Mouse (Mus musculus): ENCODE measurements around the gene Fbxw24. TPM values are rescaled to one million over a fixed set of nuclear protein-coding genes. Genes with fewer than 3 reads are reported as not detected.
"Not testable (repeated sequence)": the region's sequence is repeated elsewhere in the genome, so short reads cannot be mapped to it uniquely, and the experiment has no call there.

The Fbxw24 gene
- not detected in 2 replicates for polyA plus RNA-seq (2012; rRNA removed)

GRCm38 (mm10) chr9:109625957-109626356, at the start of gene Fbxw24:
Gene Fbxw24, minus strand, starts transcription at chr9:109626057.
- not testable (repeated sequence) for H3K27ac ChIP-seq (ENCODE audit: insufficient read depth, low read length); H3K4me3 ChIP-seq (ENCODE audit: insufficient read depth, low read length); H3K4me1 ChIP-seq (ENCODE audit: control insufficient read depth, insufficient read depth, low read length)

DNA sequence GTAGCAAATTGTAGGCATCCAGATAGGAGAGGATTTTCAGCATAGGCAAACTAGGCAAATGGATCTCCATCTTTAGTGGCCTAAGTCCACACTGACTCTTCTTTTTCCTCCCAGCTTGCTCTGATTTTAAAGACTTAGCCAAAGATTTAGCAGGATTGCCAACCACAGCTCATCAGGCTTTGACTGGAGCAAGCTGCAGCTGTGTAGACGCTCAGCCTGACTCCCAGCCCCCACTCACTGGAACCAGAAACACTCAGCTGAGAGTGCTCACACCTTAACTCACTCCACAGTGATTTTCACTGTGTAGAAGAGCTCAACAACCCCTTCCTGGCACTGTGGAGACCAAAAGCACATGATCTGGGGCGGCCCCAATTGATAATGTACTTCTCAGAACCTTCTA, 38.7 kb upstream of the Fbxw24 start, which contains the start of gene Fbxw25:
Fbxw25 (minus strand) TSS at position 101 of the 400 bp plus-strand sequence.
- H3K27ac ChIP-seq (ENCODE audit: insufficient read depth, low read length); H3K4me1 ChIP-seq (ENCODE audit: control insufficient read depth, insufficient read depth, low read length); H3K4me3 ChIP-seq (ENCODE audit: insufficient read depth, low read length): not testable (repeated sequence)

DNA sequence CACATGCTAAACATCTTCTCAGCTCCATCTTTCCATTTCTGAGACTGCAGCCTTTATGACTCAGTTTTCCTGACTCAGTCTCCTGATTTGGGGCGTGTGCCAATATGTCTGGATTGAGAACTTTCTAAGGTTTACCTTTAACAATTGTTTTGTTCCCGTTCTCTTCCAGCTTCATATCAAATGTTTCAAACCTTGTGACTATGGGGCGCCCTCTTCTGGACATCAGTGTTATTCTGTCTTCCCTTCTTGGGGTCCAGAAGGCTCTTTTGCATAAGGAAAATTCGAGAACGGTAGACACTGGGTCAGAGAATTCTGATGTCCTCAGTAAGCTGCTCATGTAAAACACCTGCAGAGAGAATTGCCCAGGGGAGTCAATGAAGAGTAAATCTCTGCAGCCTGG, 19.0 kb downstream of the Fbxw24 start:
- H3K4me1 ChIP-seq (ENCODE audit: control insufficient read depth, insufficient read depth, low read length); H3K27ac ChIP-seq (ENCODE audit: insufficient read depth, low read length); H3K4me3 ChIP-seq (ENCODE audit: insufficient read depth, low read length): not testable (repeated sequence)

- H3K4me3 ChIP-seq (ENCODE audit: insufficient read depth, low read length); H3K4me1 ChIP-seq (ENCODE audit: control insufficient read depth, insufficient read depth, low read length); H3K27ac ChIP-seq (ENCODE audit: insufficient read depth, low read length): not testable (repeated sequence)
Measured at GRCm38 (mm10) chr9:109602128-109602527, 23.7 kb downstream of the Fbxw24 start.

- Histone ChIP-seq H3K4me1 (ENCODE audit: control insufficient read depth, insufficient read depth, low read length) (no peaks in the 10 kb centered on the region), H3K27ac (ENCODE audit: insufficient read depth, low read length) (no peak overlapping the region), H3K4me3 (ENCODE audit: insufficient read depth, low read length) (no peak overlapping the region)
- TF ChIP-seq CTCF (IDR thresholded peaks at IDR 0.05; ENCODE audit: extremely low read depth, insufficient read depth, low read length) (no peak), POLR2A (IDR thresholded peaks at IDR 0.05; ENCODE audit: extremely low read depth, insufficient read depth, low read length) (no peak)
Measured at GRCm38 (mm10) chr9:109597226-109597625, 28.6 kb downstream of the Fbxw24 start.

- Histone ChIP-seq H3K4me1 (ENCODE audit: control insufficient read depth, insufficient read depth, low read length) (no peaks in the 10 kb centered on the region), H3K27ac (ENCODE audit: insufficient read depth, low read length) (no peak overlapping the region), H3K4me3 (ENCODE audit: insufficient read depth, low read length) (no peak overlapping the region)
- no peak for TF ChIP-seq CTCF (IDR thresholded peaks at IDR 0.05; ENCODE audit: extremely low read depth, insufficient read depth, low read length)
- TF ChIP-seq POLR2A (IDR thresholded peaks at IDR 0.05; ENCODE audit: extremely low read depth, insufficient read depth, low read length): no peak
Measured at GRCm38 (mm10) chr9:109594866-109595265, 31.0 kb downstream of the Fbxw24 start.

- not testable (repeated sequence) for H3K27ac ChIP-seq (ENCODE audit: insufficient read depth, low read length); H3K4me1 ChIP-seq (ENCODE audit: control insufficient read depth, insufficient read depth, low read length); H3K4me3 ChIP-seq (ENCODE audit: insufficient read depth, low read length)
Measured at GRCm38 (mm10) chr9:109568162-109568561, 57.7 kb downstream of the Fbxw24 start, which contains the start of gene Fbxw15. Gene Fbxw15, minus strand, starts transcription at chr9:109568262.

DNA sequence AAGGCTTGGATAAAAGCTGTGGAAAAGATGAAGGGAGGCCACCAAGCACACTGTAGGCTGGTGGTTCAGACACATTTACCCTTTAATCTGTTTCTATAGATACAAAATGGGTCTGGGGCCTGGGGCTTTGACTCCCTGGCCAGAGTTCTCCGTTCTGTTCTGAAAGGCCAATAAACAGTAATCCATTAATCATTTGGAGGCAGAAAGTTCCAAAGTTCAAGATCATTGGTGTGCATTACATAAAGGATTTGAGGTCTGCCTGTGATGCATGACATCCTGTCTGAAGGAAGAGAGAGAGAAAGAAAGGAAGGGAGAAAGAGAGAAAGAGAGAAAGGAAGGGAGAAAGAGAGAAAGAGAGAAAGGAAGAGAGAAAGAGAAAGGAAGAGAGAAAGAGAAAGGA, 60.3 kb downstream of the Fbxw24 start:
- H3K27ac ChIP-seq (ENCODE audit: insufficient read depth, low read length): no peak overlapping the region
- no peaks in the 10 kb centered on the region for H3K4me1 ChIP-seq (ENCODE audit: control insufficient read depth, insufficient read depth, low read length)
- TF ChIP-seq CTCF (IDR thresholded peaks at IDR 0.05; ENCODE audit: extremely low read depth, insufficient read depth, low read length) (no peak), POLR2A (IDR thresholded peaks at IDR 0.05; ENCODE audit: extremely low read depth, insufficient read depth, low read length) (no peak)
- no peak overlapping the region for H3K4me3 ChIP-seq (ENCODE audit: insufficient read depth, low read length)

DNA sequence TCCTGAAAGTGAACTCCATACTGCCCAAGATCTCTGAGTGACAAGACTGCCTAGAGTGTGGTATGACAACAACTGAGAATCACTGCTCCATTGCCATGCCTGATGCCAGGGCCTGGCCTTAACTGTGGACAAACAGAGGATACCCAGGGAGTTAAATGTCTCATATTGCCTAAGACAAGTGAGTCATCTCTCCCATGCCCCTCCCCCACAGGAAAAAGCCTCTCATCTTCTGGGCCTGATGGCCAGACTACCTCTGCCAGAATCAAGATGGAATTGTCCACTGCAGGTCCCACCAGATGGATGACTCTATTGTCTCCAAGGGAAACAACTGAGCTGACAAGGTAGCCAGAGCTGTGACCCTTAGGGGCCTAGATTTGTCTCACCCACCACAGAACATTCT, 63.8 kb downstream of the Fbxw24 start:
- H3K4me1 ChIP-seq (ENCODE audit: control insufficient read depth, insufficient read depth, low read length); H3K27ac ChIP-seq (ENCODE audit: insufficient read depth, low read length); H3K4me3 ChIP-seq (ENCODE audit: insufficient read depth, low read length): not testable (repeated sequence)

- H3K27ac ChIP-seq (ENCODE audit: insufficient read depth, low read length): no peak overlapping the region
- H3K4me1 ChIP-seq (ENCODE audit: control insufficient read depth, insufficient read depth, low read length): no peaks in the 10 kb centered on the region
- TF ChIP-seq POLR2A (IDR thresholded peaks at IDR 0.05; ENCODE audit: extremely low read depth, insufficient read depth, low read length): no peak
- H3K4me3 ChIP-seq (ENCODE audit: insufficient read depth, low read length): no peak overlapping the region
Measured at GRCm38 (mm10) chr9:109552483-109552882, 73.4 kb downstream of the Fbxw24 start.

Other genes starting within 250 kb of the Fbxw24 start
- not detected in 2 replicates for gene Fbxw22, start 221.8 kb downstream of the Fbxw24 start, polyA plus RNA-seq (2012; rRNA removed)
- not detected in 2 replicates for gene Fbxw16, start 176.9 kb downstream of the Fbxw24 start, polyA plus RNA-seq (2012; rRNA removed)
- gene Fbxw19, start 130.2 kb downstream of the Fbxw24 start, polyA plus RNA-seq (2012; rRNA removed): not detected in 2 replicates
- gene Fbxw15, start 57.8 kb downstream of the Fbxw24 start, polyA plus RNA-seq (2012; rRNA removed): not detected in 2 replicates
- not detected in 2 replicates for gene Fbxw25, start 38.6 kb upstream of the Fbxw24 start, polyA plus RNA-seq (2012; rRNA removed)
- not detected in 2 replicates for gene Fbxw18, start 76.6 kb upstream of the Fbxw24 start, polyA plus RNA-seq (2012; rRNA removed)
- gene Fbxw26, start 120.0 kb upstream of the Fbxw24 start, polyA plus RNA-seq (2012; rRNA removed): not detected in 2 replicates
- gene Fbxw27, start 164.6 kb upstream of the Fbxw24 start, polyA plus RNA-seq (2012; rRNA removed): 0.42 TPM in 1 of 2 replicates, not detected in the other
- 1.1 and 6.6 TPM in 2 replicates for gene Spink8, start 186.2 kb upstream of the Fbxw24 start, polyA plus RNA-seq (2012; rRNA removed)
- 13.6 and 14.9 TPM in 2 replicates for gene Nme6, start 206.7 kb upstream of the Fbxw24 start, polyA plus RNA-seq (2012; rRNA removed)
- 0.21 TPM in 1 of 2 replicates, not detected in the other for gene Camp, start 223.6 kb upstream of the Fbxw24 start, polyA plus RNA-seq (2012; rRNA removed)
- gene Cdc25a, start 249.5 kb upstream of the Fbxw24 start, polyA plus RNA-seq (2012; rRNA removed): 3.0 and 3.7 TPM in 2 replicates

Measured in cortical plate, adult 2 months (tissue).